Mouse (Mus musculus) lung, embryonic 16.5 days (tissue): ENCODE measurements around the gene Jmjd6. TPM values are rescaled to one million over a fixed set of nuclear protein-coding genes. Genes with fewer than 3 reads are reported as not detected.
A peak's percentile ranks its signal among the peaks of the same experiment; 100 is the strongest.

ENCODE experiments used
- ATAC-seq: fragments of 200-750 bp; cut with Nextera tagmentation; 2 replicates; pipeline ENCODE4 v1.8.0; 2017; ENCODE audit warnings: low read depth, mild to moderate bottlenecking, moderate library complexity
- H3K27ac ChIP-seq: fragments of 300-500 bp; sonication (generic); 2 replicates; pipeline ENCODE4 v1.5.1; 2014; ENCODE audit warnings: mild to moderate bottlenecking, control low read depth, low read length
- H3K27me3 ChIP-seq: fragments of 300-500 bp; sonication (generic); 2 replicates; pipeline ENCODE4 v1.6.1; 2014; ENCODE audit warnings: low read depth, low read length, mixed read lengths; ENCODE audit not compliant: control insufficient read depth, insufficient read depth
- H3K36me3 ChIP-seq: fragments of 300-500 bp; sonication (generic); 2 replicates; pipeline ENCODE4 v1.6.1; 2014; ENCODE audit warnings: low read length; ENCODE audit not compliant: control insufficient read depth, insufficient read depth
- H3K4me1 ChIP-seq: fragments of 300-500 bp; sonication (generic); replicated peaks from 2 replicates; pipeline ENCODE4 v1.6.1; 2014; ENCODE audit warnings: low read length, mixed read lengths; ENCODE audit not compliant: control insufficient read depth, insufficient read depth
- H3K4me2 ChIP-seq: fragments of 300-500 bp; sonication (generic); 2 replicates; pipeline ENCODE4 v1.6.1; 2014; ENCODE audit warnings: low read depth, low read length, control low read depth
- H3K4me3 ChIP-seq: fragments of 300-500 bp; sonication (generic); 2 replicates; pipeline ENCODE4 v1.5.1; 2014; ENCODE audit warnings: mild to moderate bottlenecking, low read length, control low read depth
- H3K9ac ChIP-seq: fragments of 300-500 bp; sonication (generic); 2 replicates; pipeline ENCODE4 v1.6.1; 2014; ENCODE audit warnings: low read length, control low read depth
- H3K9me3 ChIP-seq: fragments of 300-500 bp; sonication (generic); 2 replicates; pipeline ENCODE4 v1.6.1; 2016; ENCODE audit warnings: low read length; ENCODE audit not compliant: control insufficient read depth
- WGBS: fragments of 180-500 bp; shearing (Covaris S2); extraction: QIAGEN DNeasy Blood & Tissue Kit; methylation state at CpG from one replicate; pipeline ENCODE4 v1.1.7; 2014; 5-methylcytosine and 5-hydroxymethylcytosine counted together
- polyA plus RNA-seq: library from polyadenylated mRNA; unstranded; fragments of >200 nt; fragmentation: Nextera tagmentation; extraction: Ambion mirVana; gene quantifications from 2 replicates; pipeline ENCODE4 v1.2.1, GENCODE M21; 2015

Gene Jmjd6
- polyA plus RNA-seq, 1 experiment from 2014 or later: 60.8 TPM

DNA sequence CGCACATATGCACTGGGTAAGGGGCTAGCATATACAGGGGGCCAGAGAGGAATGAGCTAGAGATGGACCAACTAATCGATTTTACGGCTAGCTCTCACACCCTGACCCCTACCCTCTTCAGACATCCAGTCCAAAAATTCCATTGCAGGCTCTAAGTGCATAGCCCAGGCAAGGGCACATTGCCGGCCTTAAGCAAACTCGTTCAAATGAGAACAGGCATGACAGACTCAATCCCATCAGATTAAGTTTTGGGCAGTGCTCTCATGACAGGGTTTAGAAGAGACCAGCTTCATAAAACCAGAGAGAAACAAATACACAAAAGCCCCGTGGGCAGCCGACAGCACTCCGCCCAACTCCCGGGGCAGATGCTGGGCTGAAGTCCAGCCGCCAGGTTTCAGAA is 21.0 kb downstream of the Jmjd6 start:
- H3K9ac ChIP-seq: no peak overlapping the region
- H3K27ac ChIP-seq: 0 out of 2 replicates have a peak overlapping the region, but pooled peaks have one; percentile 30
- H3K4me1 ChIP-seq: peaks cover 38% of the 10 kb centered on the region
- 50% methylated on average over 10 of the region's 10 CpGs for WGBS
- no peaks in the 10 kb centered on the region for H3K9me3 ChIP-seq
- no peak overlapping the region for H3K4me3 ChIP-seq
- no peak for ATAC-seq
- no peaks in the 10 kb centered on the region for H3K36me3 ChIP-seq
- H3K27me3 ChIP-seq: no peaks in the 10 kb centered on the region
- H3K4me2 ChIP-seq: no peak overlapping the region

DNA sequence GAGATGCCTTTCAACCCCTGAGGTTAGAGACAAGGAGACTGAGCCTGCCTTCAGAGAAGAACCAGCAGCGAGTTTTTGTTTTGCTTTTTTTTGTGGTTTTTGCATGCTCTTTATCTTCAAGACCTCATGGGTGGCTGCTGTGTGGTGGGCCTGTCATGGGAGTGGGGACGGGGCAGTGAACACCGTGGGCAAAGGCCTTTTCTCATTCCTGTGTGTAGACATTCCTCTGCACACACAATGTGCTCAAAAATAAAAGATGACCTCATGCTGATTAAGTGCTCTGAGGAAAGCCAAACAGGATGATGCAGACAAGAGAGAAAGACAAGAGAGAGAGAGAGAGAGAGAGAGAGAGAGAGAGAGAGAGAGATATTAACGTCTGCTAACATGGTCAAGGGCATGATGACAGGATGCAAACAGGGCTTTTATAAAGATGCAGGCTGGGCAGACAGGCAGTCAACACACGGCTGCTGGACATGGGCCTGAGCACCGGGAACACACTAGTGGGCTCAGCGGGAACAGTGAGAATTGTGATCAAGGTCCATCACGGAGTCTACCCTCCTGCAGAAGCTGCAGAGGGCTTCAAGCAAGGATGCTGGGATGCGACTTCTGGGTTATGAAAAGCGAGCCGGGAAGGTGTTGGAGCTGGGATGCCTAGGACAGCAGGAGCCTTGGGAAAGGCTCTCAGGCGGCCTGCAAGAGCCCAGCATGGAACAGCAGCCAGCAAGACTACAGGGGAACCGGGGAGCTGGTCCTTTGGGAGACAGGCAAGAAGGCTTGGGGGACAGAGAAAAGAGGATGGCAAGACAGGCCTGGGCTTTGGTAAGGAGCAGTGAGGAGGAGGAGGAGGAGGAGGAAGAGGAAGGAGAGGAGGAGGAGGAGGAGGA is 21.9 kb downstream of the Jmjd6 start:
- no peak overlapping the region for H3K4me3 ChIP-seq
- peak; percentile 57 for ATAC-seq

DNA sequence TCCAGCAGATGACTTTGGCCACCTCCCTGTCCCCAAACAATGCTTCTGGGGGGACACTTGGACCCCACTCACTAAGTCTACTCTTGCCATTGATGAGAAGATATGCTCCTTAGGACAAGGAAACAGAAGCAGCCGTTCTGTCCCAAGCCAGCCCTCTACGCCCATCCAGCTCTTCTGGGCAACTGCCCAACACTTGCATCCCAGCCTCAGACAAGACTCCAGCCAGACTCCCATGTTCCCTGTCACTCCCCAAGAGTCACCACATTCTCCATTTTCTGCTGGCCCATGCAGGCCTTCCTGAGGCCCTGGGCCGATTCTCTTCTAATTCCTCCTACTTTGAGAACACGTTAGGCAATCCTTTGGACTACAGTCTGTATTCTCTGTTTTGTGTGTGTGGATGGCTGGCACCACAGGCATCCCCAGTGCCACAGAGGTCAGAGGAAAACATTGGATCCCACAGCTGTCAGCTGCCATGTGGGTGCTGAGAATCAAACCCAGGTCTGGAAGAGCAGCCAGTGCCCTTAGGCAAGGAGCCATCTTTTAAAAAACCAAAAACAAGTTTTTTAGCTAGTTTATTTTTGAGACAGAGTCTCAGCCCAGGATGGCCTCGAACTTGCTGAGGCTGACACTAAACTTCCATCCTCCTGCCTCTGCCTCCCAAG is 23.2 kb downstream of the Jmjd6 start:
- no peak for ATAC-seq
- H3K27me3 ChIP-seq: no peaks in the 10 kb centered on the region
- H3K27ac ChIP-seq: peak overlapping the region; percentile 59; the same call in 1 of the 2 replicates
- H3K9ac ChIP-seq: no peak overlapping the region
- H3K9me3 ChIP-seq: no peaks in the 10 kb centered on the region
- no peak overlapping the region for H3K4me2 ChIP-seq
- peaks cover 30% of the 10 kb centered on the region for H3K4me1 ChIP-seq
- no peak overlapping the region for H3K4me3 ChIP-seq
- WGBS: 79% methylated on average over 5 of the region's 5 CpGs
- no peaks in the 10 kb centered on the region for H3K36me3 ChIP-seq

More for the DNA sequence above, 21.9 kb downstream of the Jmjd6 start:
- Histone ChIP-seq H3K27ac (peak overlapping the region; percentile 66), H3K4me1 (peaks cover 29% of the 10 kb centered on the region), H3K27me3 (no peaks in the 10 kb centered on the region), H3K36me3 (no peaks in the 10 kb centered on the region), H3K9ac (peak overlapping the region; percentile 47), H3K9me3 (no peaks in the 10 kb centered on the region), H3K4me2 (no peak overlapping the region)
- 55% methylated on average over 13 of the region's 13 CpGs for WGBS

DNA sequence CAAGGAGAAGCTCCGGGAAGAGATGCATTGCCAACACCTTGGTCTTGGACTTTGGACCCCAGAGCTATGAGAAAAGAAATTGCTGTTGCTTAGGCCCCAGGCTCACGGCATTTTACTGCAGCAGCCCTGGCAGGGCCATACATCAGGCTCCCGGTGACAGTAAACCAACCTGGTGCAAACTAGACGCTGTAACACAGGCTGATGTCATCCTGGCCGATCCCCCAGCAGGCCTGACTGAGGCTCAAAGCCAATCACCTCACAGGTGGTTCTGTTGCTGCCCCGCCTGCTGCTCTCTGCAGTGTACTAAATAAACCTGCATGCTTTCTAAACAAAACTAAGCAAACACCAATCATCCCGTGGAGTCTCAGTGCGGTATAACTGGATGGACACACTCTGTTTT is 24.5 kb downstream of the Jmjd6 start:
- Histone ChIP-seq H3K4me2 (no peak overlapping the region), H3K36me3 (no peaks in the 10 kb centered on the region), H3K27me3 (no peaks in the 10 kb centered on the region), H3K4me3 (no peak overlapping the region), H3K4me1 (peaks cover 44% of the 10 kb centered on the region), H3K27ac (no peak overlapping the region), H3K9ac (no peak overlapping the region), H3K9me3 (no peaks in the 10 kb centered on the region)
- WGBS: 41% methylated on average over 8 of the region's 8 CpGs
- ATAC-seq: no peak

DNA sequence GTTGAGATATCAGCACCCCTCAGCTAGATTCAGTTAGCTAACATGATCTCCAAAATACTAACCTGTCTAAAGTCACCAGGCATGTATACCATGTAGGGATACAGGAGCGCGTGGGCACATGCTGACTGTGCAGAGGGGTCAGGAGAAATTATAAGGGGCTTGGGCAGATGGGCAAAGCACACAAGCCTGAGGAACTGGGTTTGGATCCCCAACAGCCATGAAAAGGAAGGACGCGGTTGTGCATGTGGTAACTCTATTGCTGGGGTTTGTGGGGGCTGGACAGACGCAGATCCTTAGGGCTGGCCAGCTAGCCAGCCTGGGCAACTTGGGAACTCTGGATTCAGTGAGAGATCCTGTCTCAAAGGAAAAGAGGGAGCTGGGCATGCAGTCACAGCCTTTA is 25.7 kb downstream of the Jmjd6 start:
- Histone ChIP-seq H3K36me3 (no peaks in the 10 kb centered on the region), H3K9me3 (no peaks in the 10 kb centered on the region), H3K27ac (no peak overlapping the region), H3K4me2 (no peak overlapping the region), H3K4me3 (no peak overlapping the region), H3K27me3 (no peaks in the 10 kb centered on the region), H3K4me1 (peaks cover 54% of the 10 kb centered on the region), H3K9ac (no peak overlapping the region)
- no peak for ATAC-seq
- 94% methylated on average over 5 of the region's 5 CpGs for WGBS

DNA sequence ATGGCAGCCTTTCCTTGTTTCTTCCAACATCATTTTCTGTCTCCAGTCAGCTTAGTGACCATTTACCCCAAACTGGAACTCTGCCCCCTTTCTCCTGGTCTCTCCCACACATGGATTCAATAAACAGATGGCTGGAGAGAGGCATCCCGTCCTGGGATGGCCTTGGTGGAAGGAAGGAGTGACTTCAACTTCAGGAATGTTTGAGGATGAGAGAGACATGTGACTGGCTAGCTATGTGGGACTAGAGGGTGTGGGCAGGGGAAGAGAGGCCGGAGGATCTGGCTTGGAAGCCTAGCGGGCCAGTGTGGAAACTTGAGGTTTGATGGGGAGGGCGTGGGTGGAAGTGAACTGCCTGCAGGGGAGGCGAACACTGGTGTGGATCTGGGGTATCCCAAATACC is 26.5 kb downstream of the Jmjd6 start:
- Histone ChIP-seq H3K27me3 (no peaks in the 10 kb centered on the region), H3K9ac (no peak overlapping the region), H3K36me3 (no peaks in the 10 kb centered on the region), H3K4me3 (no peak overlapping the region), H3K4me1 (peaks cover 53% of the 10 kb centered on the region), H3K27ac (no peak overlapping the region), H3K9me3 (no peaks in the 10 kb centered on the region), H3K4me2 (no peak overlapping the region)
- 58% methylated on average over 5 of the region's 5 CpGs for WGBS
- ATAC-seq: no peak

DNA sequence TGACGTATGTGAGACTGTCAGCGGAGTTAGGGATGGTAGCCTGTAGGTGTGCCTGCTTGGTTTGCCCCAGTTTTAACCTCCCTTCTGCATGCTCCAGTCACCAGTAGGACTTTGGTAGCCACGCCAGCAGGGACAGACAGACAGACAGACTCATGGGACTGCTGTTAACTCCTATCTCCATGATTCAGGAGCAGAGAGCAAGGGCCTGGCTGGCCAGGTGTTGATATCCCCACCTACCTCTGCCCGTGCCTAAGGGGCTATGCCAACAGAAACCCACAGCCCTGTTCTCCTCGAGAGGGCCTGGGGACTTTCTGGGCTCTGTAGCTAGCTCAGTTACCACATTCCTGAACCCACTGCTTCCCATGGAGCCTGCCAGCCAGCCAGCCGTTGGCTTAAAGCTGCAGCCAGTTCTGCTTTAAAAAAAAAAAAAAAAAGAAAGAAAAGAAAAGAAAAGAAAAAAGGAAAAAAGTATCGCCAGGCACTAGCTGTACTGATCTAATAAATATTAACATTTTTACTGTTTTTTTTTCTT is 28.3 kb downstream of the Jmjd6 start:
- Histone ChIP-seq H3K4me1 (peaks cover 44% of the 10 kb centered on the region), H3K9me3 (no peaks in the 10 kb centered on the region), H3K4me3 (no peak overlapping the region), H3K36me3 (no peaks in the 10 kb centered on the region), H3K27me3 (no peaks in the 10 kb centered on the region; the same call in 1 of the 2 replicates), H3K4me2 (peak overlapping the region; percentile 35), H3K27ac (peak overlapping the region; percentile 97), H3K9ac (peak overlapping the region; percentile 54)
- WGBS: 30% methylated on average over 7 of the region's 7 CpGs
- ATAC-seq: no peak

DNA sequence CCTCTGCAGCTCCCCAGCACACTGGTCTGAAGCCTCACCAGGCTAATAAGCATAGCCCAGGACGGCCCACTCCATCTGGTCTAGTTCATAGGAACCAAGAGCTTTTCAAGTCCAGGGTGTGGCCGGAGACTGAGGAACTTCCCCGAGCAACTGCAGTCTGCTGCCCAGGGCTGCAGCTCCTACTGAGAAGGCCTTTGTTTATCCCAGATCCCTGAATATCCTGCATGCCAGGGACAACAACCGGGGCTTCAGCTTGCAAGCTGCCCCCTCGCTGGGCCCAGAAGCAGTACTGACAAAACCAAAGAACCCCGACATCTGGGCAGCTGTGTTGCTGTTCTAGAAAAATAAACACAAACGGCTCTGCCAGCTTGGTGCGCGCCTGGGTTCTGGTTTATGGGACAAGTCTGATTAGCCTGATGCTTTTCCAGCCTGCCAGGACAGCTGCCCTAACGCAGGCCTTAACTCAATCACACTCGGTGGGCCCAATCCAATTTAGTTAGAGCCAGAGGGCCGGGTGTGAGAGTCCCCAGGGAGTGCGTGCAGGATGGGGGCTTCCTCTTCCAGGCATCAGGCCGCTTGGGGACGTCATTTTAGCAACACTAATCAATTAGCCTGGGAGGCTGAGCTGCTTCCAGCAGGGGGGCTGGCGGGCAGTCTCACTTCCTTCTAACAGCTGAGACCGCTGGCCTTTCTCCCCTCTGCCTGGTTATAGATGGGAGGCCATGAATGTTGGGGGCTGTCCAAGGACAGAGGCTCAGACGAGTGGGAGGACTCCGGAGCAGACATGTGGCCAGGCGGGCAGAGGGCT is 29.0 kb downstream of the Jmjd6 start:
- H3K27ac ChIP-seq: peak overlapping the region; percentile 97
- no peaks in the 10 kb centered on the region for H3K36me3 ChIP-seq
- no peaks in the 10 kb centered on the region; the same call in 1 of the 2 replicates for H3K27me3 ChIP-seq
- peak; percentile 81 for ATAC-seq
- 21% methylated on average over 20 of the region's 20 CpGs for whole genome bisulfite sequencing
- peak overlapping the region; percentile 35 for H3K4me2 ChIP-seq
- H3K4me1 ChIP-seq: peaks cover 42% of the 10 kb centered on the region
- peak overlapping the region; percentile 54 for H3K9ac ChIP-seq
- no peaks in the 10 kb centered on the region for H3K9me3 ChIP-seq
- no peak overlapping the region for H3K4me3 ChIP-seq
